Mouse (Mus musculus): ENCODE measurements at regions not wholly inside any gene's neighbourhood (a gene's known extent, or its start where the extent isn't known, plus 50 kb on each side); places are given as distances from the start of the nearest gene placed in this dataset.

- Histone ChIP-seq H3K4me1 (ENCODE audit: control insufficient read depth, insufficient read depth, low read length) (no peaks in the 10 kb centered on the region), H3K4me3 (replicated peaks; ENCODE audit: insufficient read depth, low read depth, low read length) (no peak overlapping the region), H3K27me3 (ENCODE audit: control insufficient read depth, insufficient read depth, low read length) (no peaks in the 10 kb centered on the region; the same call in 1 of the 2 replicates), H3K27ac (ENCODE audit: insufficient read depth, low read length) (no peak overlapping the region)
- no peak for TF ChIP-seq POLR2A (IDR thresholded peaks at IDR 0.05; ENCODE audit: borderline replicate concordance, insufficient read depth, low read length)
- no peak for TF ChIP-seq CTCF (IDR thresholded peaks at IDR 0.05; ENCODE audit: borderline replicate concordance, insufficient read depth, low read depth, low read length)
- WGBS, result 78% methylated on average over 2 of the region's 2 CpGs
- no peak for DNase-seq
Observed at GRCm38 (mm10) chr10:122553851-122554250, 105.6 kb downstream of the Avpr1a start.

GRCm38 (mm10) chr10:122558660-122559059 is 110.4 kb downstream of the Avpr1a start:
- 100% methylated on average over 1 of the region's 1 CpGs for WGBS
- no peaks in the 10 kb centered on the region for H3K27me3 ChIP-seq (ENCODE audit: control insufficient read depth, insufficient read depth, low read length)
- no peak for DNase-seq
- no peaks in the 10 kb centered on the region for H3K4me1 ChIP-seq (ENCODE audit: control insufficient read depth, insufficient read depth, low read length)
- H3K4me3 ChIP-seq (replicated peaks; ENCODE audit: insufficient read depth, low read depth, low read length), result no peak overlapping the region
- no peak for TF ChIP-seq CTCF (IDR thresholded peaks at IDR 0.05; ENCODE audit: borderline replicate concordance, insufficient read depth, low read depth, low read length)
- no peak for TF ChIP-seq POLR2A (IDR thresholded peaks at IDR 0.05; ENCODE audit: borderline replicate concordance, insufficient read depth, low read length)
- no peak overlapping the region for H3K27ac ChIP-seq (ENCODE audit: insufficient read depth, low read length)

DNA sequence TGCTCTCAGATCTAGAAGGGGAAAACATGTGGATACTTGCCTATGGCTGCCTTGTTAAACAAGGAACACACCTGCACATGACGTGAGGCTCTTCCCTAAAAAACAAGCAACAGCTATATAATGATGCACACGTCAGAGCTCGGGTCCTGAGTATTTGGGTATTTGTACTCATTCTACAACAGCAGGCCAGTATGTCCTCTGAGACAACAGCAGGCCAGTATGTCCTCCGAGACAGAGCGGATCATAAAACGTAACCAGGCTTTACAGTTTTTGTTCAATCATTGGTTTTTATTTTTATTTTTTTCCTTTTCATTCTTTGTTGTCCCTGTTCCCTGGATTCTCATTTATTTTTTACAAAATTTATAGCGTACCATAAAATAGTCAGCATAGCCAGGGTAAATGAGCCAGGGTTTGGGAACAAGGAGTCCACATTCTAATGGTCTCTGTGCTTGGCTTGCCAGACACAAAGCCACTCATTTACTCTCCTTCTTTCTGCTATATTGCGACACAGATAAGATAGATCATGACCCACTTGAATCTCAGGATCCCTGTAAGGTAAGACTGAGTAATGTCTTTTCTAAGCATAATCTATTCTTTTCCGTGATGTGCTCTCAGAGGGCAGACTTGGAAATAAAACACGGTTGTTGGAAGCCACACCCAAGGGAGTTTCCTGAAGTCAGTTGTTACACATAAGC is 111.8 kb downstream of the Avpr1a start:
- Histone ChIP-seq H3K27me3 (ENCODE audit: control insufficient read depth, insufficient read depth, low read length) (no peaks in the 10 kb centered on the region), H3K4me3 (replicated peaks; ENCODE audit: insufficient read depth, low read depth, low read length) (no peak overlapping the region), H3K4me1 (ENCODE audit: control insufficient read depth, insufficient read depth, low read length) (no peaks in the 10 kb centered on the region), H3K27ac (ENCODE audit: insufficient read depth, low read length) (no peak overlapping the region)
- DNase-seq, result no peak
- no peak for TF ChIP-seq POLR2A (IDR thresholded peaks at IDR 0.05; ENCODE audit: borderline replicate concordance, insufficient read depth, low read length)
- TF ChIP-seq CTCF (IDR thresholded peaks at IDR 0.05; ENCODE audit: borderline replicate concordance, insufficient read depth, low read depth, low read length), result no peak
- 91% methylated on average over 10 of the region's 10 CpGs for WGBS

DNA sequence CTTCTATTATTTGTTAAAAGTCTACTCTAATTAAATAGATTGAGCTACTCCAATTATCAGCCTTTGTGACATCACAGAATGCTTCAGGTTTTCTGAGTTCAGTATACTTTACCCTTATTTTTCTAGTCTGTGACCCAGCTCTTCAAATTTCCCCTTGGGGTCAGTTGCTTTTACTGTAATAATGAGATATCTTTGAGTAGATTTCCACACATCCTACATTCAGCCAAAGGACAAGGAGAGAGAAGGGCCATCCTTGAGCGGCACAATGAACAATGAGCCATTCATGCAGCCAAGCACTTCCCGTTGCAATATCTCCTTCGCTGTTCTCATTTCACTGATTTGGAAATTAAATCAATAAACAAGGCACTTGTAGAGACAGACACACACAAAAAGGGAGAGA is 113.6 kb downstream of the Avpr1a start:
- no peaks in the 10 kb centered on the region for H3K27me3 ChIP-seq (ENCODE audit: control insufficient read depth, insufficient read depth, low read length)
- H3K4me1 ChIP-seq (ENCODE audit: control insufficient read depth, insufficient read depth, low read length), result no peaks in the 10 kb centered on the region
- WGBS, result 64% methylated on average over 3 of the region's 3 CpGs
- DNase-seq, result no peak
- H3K27ac ChIP-seq (ENCODE audit: insufficient read depth, low read length), result no peak overlapping the region
- no peak for TF ChIP-seq CTCF (IDR thresholded peaks at IDR 0.05; ENCODE audit: borderline replicate concordance, insufficient read depth, low read depth, low read length)
- no peak for TF ChIP-seq POLR2A (IDR thresholded peaks at IDR 0.05; ENCODE audit: borderline replicate concordance, insufficient read depth, low read length)
- H3K4me3 ChIP-seq (replicated peaks; ENCODE audit: insufficient read depth, low read depth, low read length), result no peak overlapping the region

DNA sequence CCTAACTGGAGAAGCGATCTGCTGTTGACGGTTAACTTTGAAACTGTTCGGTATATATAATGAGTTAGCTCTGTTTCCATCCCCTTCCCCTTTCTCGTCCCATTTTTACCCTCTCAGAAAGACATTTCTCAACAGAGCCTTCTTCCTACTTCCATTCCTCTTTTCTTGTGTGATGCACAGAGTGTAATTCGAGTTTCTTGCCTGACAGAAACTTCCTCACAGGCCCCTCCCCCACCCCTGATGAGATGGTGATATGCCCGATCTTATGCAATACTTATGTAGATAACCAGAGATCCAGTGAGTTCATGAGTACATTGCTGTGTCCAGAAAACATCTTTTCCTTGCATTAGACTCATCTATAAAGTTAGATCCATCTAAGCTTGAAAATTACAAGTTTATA is 114.2 kb downstream of the Avpr1a start:
- DNase-seq, result no peak
- Histone ChIP-seq H3K27me3 (ENCODE audit: control insufficient read depth, insufficient read depth, low read length) (no peaks in the 10 kb centered on the region), H3K4me3 (replicated peaks; ENCODE audit: insufficient read depth, low read depth, low read length) (no peak overlapping the region), H3K27ac (ENCODE audit: insufficient read depth, low read length) (no peak overlapping the region), H3K4me1 (ENCODE audit: control insufficient read depth, insufficient read depth, low read length) (no peaks in the 10 kb centered on the region)
- TF ChIP-seq CTCF (IDR thresholded peaks at IDR 0.05; ENCODE audit: borderline replicate concordance, insufficient read depth, low read depth, low read length) (no peak), POLR2A (IDR thresholded peaks at IDR 0.05; ENCODE audit: borderline replicate concordance, insufficient read depth, low read length) (no peak)
- WGBS, result 82% methylated on average over 6 of the region's 6 CpGs

DNA sequence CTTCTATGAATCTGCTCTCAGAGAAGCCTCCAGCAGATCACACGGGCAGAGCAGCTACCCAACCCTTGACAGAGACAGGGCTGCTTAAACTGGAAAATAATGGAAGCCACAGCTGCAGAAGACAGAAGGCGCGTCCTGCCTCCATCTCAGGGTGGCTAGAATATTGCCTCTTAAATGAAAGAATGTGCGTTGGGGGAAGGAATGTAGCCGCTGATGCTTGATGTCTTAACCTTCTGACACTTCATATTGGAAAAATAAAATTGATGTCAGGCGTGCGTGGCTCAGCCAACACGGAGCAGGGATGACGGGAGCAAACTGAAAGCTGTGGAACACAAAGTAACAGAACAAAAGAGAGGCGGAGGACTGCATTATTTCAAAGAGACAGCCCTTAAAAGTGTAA is 114.6 kb upstream of the Ppm1h start:
- no peaks in the 10 kb centered on the region for H3K27me3 ChIP-seq (ENCODE audit: control insufficient read depth, insufficient read depth, low read length)
- H3K4me3 ChIP-seq (replicated peaks; ENCODE audit: insufficient read depth, low read depth, low read length), result no peak overlapping the region
- H3K4me1 ChIP-seq (ENCODE audit: control insufficient read depth, insufficient read depth, low read length), result no peaks in the 10 kb centered on the region
- no peak overlapping the region for H3K27ac ChIP-seq (ENCODE audit: insufficient read depth, low read length)
- no peak for DNase-seq
- WGBS, result 39% methylated on average over 10 of the region's 10 CpGs
- no peak for TF ChIP-seq POLR2A (IDR thresholded peaks at IDR 0.05; ENCODE audit: borderline replicate concordance, insufficient read depth, low read length)
- no peak for TF ChIP-seq CTCF (IDR thresholded peaks at IDR 0.05; ENCODE audit: borderline replicate concordance, insufficient read depth, low read depth, low read length)

- 90% methylated on average over 10 of the region's 10 CpGs for WGBS
- no peak overlapping the region for H3K4me3 ChIP-seq (replicated peaks; ENCODE audit: insufficient read depth, low read depth, low read length)
- DNase-seq, result no peak
- H3K27me3 ChIP-seq (ENCODE audit: control insufficient read depth, insufficient read depth, low read length), result no peaks in the 10 kb centered on the region
- H3K4me1 ChIP-seq (ENCODE audit: control insufficient read depth, insufficient read depth, low read length), result no peaks in the 10 kb centered on the region
- no peak for TF ChIP-seq CTCF (IDR thresholded peaks at IDR 0.05; ENCODE audit: borderline replicate concordance, insufficient read depth, low read depth, low read length)
- TF ChIP-seq POLR2A (IDR thresholded peaks at IDR 0.05; ENCODE audit: borderline replicate concordance, insufficient read depth, low read length), result no peak
- no peak overlapping the region for H3K27ac ChIP-seq (ENCODE audit: insufficient read depth, low read length)
Observed at GRCm38 (mm10) chr10:122564473-122564872, 114.1 kb upstream of the Ppm1h start.

- Histone ChIP-seq H3K27ac (ENCODE audit: insufficient read depth, low read length) (no peak overlapping the region), H3K27me3 (ENCODE audit: control insufficient read depth, insufficient read depth, low read length) (no peaks in the 10 kb centered on the region), H3K4me1 (ENCODE audit: control insufficient read depth, insufficient read depth, low read length) (no peaks in the 10 kb centered on the region), H3K4me3 (replicated peaks; ENCODE audit: insufficient read depth, low read depth, low read length) (no peak overlapping the region)
- TF ChIP-seq CTCF (IDR thresholded peaks at IDR 0.05; ENCODE audit: borderline replicate concordance, insufficient read depth, low read depth, low read length), result no peak
- no peak for TF ChIP-seq POLR2A (IDR thresholded peaks at IDR 0.05; ENCODE audit: borderline replicate concordance, insufficient read depth, low read length)
- 66% methylated on average over 4 of the region's 4 CpGs for WGBS
- no peak for DNase-seq
Observed at GRCm38 (mm10) chr10:122566601-122567000, 112.0 kb upstream of the Ppm1h start.

Data from cerebellum, adult 2 months (tissue).